Mouse (Mus musculus): ENCODE data around the gene Grn. TPM values are rescaled to one million over a fixed set of nuclear protein-coding genes. Genes with fewer than 3 reads are reported as not detected.

Gene Grn
- polyA plus RNA-seq, 1 experiment from 2014 or later, result 61.8 TPM

DNA sequence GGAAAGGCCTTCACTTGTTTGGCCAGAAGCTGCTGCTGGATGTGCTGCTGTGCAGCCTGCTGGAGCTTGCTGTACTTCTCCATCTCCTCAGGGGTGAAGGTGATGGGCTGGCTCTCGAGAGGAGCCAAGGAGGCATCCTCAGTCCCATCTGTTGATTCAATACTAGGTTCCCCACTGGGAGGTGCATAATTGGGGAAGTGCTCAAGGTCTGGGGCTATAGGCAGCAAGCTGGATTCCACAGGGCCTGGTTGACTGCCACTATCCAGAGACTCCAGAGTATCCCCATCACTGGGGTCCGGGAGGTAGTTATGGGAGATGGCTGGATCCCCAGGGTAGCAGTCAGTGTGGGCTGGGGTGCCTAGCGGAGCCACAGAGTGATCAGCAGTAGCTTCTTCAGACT, 48.6 kb downstream of the Grn start:
- Histone ChIP-seq H3K9me3 (no peaks in the 10 kb centered on the region), H3K27me3 (no peaks in the 10 kb centered on the region), H3K36me3 (peaks cover 55% of the 10 kb centered on the region), H3K9ac (replicated peaks) (no peak overlapping the region), H3K4me2 (replicated peaks) (no peak overlapping the region), H3K4me3 (no peak overlapping the region), H3K27ac (replicated peaks) (no peak overlapping the region), H3K4me1 (no peaks in the 10 kb centered on the region)
- ATAC-seq (replicated peaks), result no peak
- WGBS, result 86% methylated on average over 3 of the region's 3 CpGs

DNA sequence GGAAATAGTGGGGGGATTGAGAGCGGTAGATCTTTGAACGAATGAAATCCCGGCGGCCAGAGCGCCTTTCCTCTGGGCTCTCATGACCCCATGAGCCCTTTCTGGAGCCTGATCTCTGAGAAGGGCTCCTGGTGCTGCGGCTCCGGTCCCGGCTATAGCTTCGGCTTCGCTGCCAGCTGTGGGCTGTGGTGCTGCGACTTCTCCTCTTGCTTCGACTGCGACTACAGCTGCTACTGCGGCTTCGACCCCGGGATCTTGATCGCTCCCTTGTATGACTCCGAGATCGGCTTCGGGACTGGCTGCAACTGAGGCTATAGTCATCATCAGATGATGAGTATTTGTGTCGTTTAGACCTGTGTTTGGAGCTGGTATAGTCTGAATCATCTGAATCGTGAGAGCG, 49.5 kb downstream of the Grn start:
- H3K4me2 ChIP-seq (replicated peaks), result no peak overlapping the region
- ATAC-seq (replicated peaks), result no peak
- H3K27me3 ChIP-seq, result no peaks in the 10 kb centered on the region
- no peak overlapping the region for H3K9ac ChIP-seq (replicated peaks)
- H3K4me1 ChIP-seq, result no peaks in the 10 kb centered on the region
- WGBS, result 97% methylated on average over 23 of the region's 23 CpGs
- no peak overlapping the region for H3K4me3 ChIP-seq
- H3K9me3 ChIP-seq, result no peaks in the 10 kb centered on the region
- peaks cover 58% of the 10 kb centered on the region for H3K36me3 ChIP-seq
- H3K27ac ChIP-seq (replicated peaks), result no peak overlapping the region

DNA sequence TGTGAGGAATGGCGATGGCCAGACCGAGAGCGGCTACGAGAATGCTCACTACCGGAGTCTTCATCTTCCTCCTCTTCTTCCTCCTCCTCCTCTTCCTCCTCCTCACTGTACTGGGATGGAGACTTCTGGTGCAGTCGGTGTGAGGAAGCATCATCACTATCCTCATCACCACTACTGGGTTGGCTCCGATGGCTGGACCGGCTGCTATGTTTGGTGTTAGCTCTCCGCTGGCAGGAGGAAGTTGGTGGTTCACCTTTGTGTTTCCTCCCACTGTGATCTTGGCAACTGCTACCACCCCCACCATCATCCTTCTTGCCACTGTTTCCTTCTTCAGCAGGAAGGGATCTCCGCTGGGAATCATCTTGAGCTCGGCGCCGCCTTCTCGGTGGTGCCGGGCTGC, 50.0 kb downstream of the Grn start:
- Histone ChIP-seq H3K27me3 (no peaks in the 10 kb centered on the region), H3K4me2 (replicated peaks) (no peak overlapping the region), H3K4me1 (no peaks in the 10 kb centered on the region), H3K9me3 (no peaks in the 10 kb centered on the region), H3K36me3 (peaks cover 63% of the 10 kb centered on the region), H3K4me3 (no peak overlapping the region), H3K9ac (replicated peaks) (no peak overlapping the region), H3K27ac (replicated peaks) (no peak overlapping the region)
- 92% methylated on average over 15 of the region's 15 CpGs for WGBS
- ATAC-seq (replicated peaks), result no peak

DNA sequence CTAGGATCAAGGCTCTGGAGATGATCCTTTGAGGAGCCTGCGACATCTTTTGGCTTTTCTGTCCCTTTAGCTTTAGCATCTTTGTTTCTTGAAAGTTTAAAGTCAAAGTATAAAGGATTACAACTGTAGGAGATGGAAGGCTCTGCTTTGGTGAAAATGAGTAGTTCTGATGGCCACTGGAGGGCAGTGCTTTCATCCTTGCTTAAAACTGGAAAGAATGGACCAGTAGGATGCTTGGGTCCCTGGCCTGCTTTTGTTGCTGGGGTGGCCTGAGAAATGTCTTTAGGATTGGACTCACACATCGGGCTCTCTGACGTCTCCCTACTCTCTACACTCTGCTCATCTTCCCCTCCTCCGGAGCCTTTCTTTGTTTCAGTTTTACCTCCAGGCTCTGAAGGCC, 50.8 kb downstream of the Grn start:
- Histone ChIP-seq H3K27me3 (no peaks in the 10 kb centered on the region), H3K27ac (replicated peaks) (no peak overlapping the region), H3K36me3 (peaks cover 69% of the 10 kb centered on the region), H3K4me1 (no peaks in the 10 kb centered on the region), H3K9me3 (no peaks in the 10 kb centered on the region), H3K4me2 (replicated peaks) (no peak overlapping the region), H3K9ac (replicated peaks) (no peak overlapping the region), H3K4me3 (no peak overlapping the region)
- no peak for ATAC-seq (replicated peaks)
- 86% methylated on average over 4 of the region's 4 CpGs for WGBS

DNA sequence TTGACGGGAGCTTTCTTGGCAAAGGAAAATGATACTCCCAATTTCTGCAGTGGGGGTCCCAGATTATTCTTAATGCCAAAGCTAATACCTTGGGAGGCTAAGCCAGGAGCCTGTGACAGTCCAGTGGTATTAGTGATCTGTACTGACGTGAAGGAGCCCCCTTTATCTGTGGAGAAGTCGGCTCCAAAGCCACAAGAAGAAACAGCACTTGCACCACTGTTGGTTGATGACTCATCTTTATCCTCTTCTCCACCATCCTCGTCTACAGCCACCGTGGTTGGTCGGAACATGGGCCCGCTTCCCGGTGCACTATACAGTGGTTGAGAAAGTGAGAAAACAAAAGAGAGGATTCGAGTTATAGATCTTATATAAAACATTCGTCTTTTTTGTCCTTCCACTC, 51.7 kb downstream of the Grn start:
- peaks cover 78% of the 10 kb centered on the region for H3K36me3 ChIP-seq
- no peak for ATAC-seq (replicated peaks)
- no peaks in the 10 kb centered on the region for H3K4me1 ChIP-seq
- H3K27ac ChIP-seq (replicated peaks), result no peak overlapping the region
- H3K9ac ChIP-seq (replicated peaks), result no peak overlapping the region
- 95% methylated on average over 10 of the region's 10 CpGs for WGBS
- H3K9me3 ChIP-seq, result no peaks in the 10 kb centered on the region
- no peak overlapping the region for H3K4me3 ChIP-seq
- no peaks in the 10 kb centered on the region for H3K27me3 ChIP-seq
- H3K4me2 ChIP-seq (replicated peaks), result no peak overlapping the region

Small RNA genes within 50 kb of the gene (microRNA-seq; reads per million reads assigned to microRNA genes)
- not detected for gene Mir6930

Other genes with a start within 250 kb of the Grn start
- 114 and 118 TPM in 2 replicates for gene Lsm12, start 245.0 kb upstream of the Grn start, polyA plus RNA-seq (2015; fragmentation: Nextera tagmentation; extraction: Ambion mirVana)
- gene G6pc3, start 240.7 kb upstream of the Grn start, polyA plus RNA-seq (2015; fragmentation: Nextera tagmentation; extraction: Ambion mirVana), result 21.5 and 23.7 TPM in 2 replicates
- 127 and 129 TPM in 2 replicates for gene Hdac5, start 200.1 kb upstream of the Grn start, polyA plus RNA-seq (2015; fragmentation: Nextera tagmentation; extraction: Ambion mirVana)
- 5.6 and 7.0 TPM in 2 replicates for gene BC030867, start 181.4 kb upstream of the Grn start, polyA plus RNA-seq (2015; fragmentation: Nextera tagmentation; extraction: Ambion mirVana)
- gene Asb16, start 161.6 kb upstream of the Grn start, polyA plus RNA-seq (2015; fragmentation: Nextera tagmentation; extraction: Ambion mirVana), result not detected in 2 replicates
- 73.1 and 73.4 TPM in 2 replicates for gene Tmub2, start 145.4 kb upstream of the Grn start, polyA plus RNA-seq (2015; fragmentation: Nextera tagmentation; extraction: Ambion mirVana)
- gene Atxn7l3, start 133.7 kb upstream of the Grn start, polyA plus RNA-seq (2015; fragmentation: Nextera tagmentation; extraction: Ambion mirVana), result 27.6 and 29.5 TPM in 2 replicates
- 105 and 107 TPM in 2 replicates for gene Ubtf, start 110.6 kb upstream of the Grn start, polyA plus RNA-seq (2015; fragmentation: Nextera tagmentation; extraction: Ambion mirVana)
- gene Slc4a1, start 64.1 kb upstream of the Grn start, polyA plus RNA-seq (2015; fragmentation: Nextera tagmentation; extraction: Ambion mirVana), result 1.9 and 2.6 TPM in 2 replicates
- gene Rundc3a, start 36.9 kb upstream of the Grn start, polyA plus RNA-seq (2015; fragmentation: Nextera tagmentation; extraction: Ambion mirVana), result 149 and 150 TPM in 2 replicates
- gene Slc25a39, start 22.4 kb upstream of the Grn start, polyA plus RNA-seq (2015; fragmentation: Nextera tagmentation; extraction: Ambion mirVana), result 144 TPM in 2 replicates
- 22.5 and 24.3 TPM in 2 replicates for gene Fam171a2, start 17.4 kb downstream of the Grn start, polyA plus RNA-seq (2015; fragmentation: Nextera tagmentation; extraction: Ambion mirVana)
- gene Itga2b, start 39.8 kb downstream of the Grn start, polyA plus RNA-seq (2015; fragmentation: Nextera tagmentation; extraction: Ambion mirVana), result 4.0 and 4.7 TPM in 2 replicates
- gene Gpatch8, start 126.1 kb downstream of the Grn start, polyA plus RNA-seq (2015; fragmentation: Nextera tagmentation; extraction: Ambion mirVana), result 77.6 and 80.8 TPM in 2 replicates
- gene Gm11627, start 149.1 kb downstream of the Grn start, polyA plus RNA-seq (2015; fragmentation: Nextera tagmentation; extraction: Ambion mirVana), result 8.2 and 10.1 TPM in 2 replicates
- 18.4 and 20.3 TPM in 2 replicates for gene Fzd2, start 174.1 kb downstream of the Grn start, polyA plus RNA-seq (2015; fragmentation: Nextera tagmentation; extraction: Ambion mirVana)
- 0.08 and 0.10 TPM in 2 replicates for gene Meioc, start 233.4 kb downstream of the Grn start, polyA plus RNA-seq (2015; fragmentation: Nextera tagmentation; extraction: Ambion mirVana)